Mouse (Mus musculus) naive thymus-derived CD4-positive, alpha-beta T cell, adult 2 months (primary cell): ENCODE measurements around the gene Ttll11.

Experiments used
- DNase-seq: peaks from one replicate; pipeline ENCODE4 v3.0.0-alpha.2; 2011; ENCODE audit warnings: low read depth

The Ttll11 gene

DNA sequence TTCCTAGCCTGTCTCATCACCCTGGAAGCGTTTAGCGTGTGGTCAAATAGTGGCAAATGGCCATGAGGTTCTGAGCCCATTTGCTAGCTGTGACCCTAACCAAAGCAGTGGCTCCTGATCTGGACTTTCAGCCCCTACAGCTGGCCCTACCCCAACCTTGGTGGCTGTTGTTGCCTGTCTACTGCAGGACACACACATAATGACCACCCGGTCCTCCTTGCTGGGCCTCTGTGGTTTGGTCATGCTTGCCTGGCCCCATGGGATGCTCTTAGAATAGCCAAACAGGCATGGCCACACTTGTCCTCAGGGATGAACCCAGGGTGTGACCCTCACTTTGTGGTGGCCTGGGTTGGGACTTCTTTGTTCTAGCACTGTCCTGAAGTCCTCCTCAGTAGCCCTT is 80.0 kb downstream of the Ttll11 start:
- DNase-seq: no peak

GRCm38 (mm10) chr2:35899135-35899474 is 80.6 kb downstream of the Ttll11 start:
- no peak for DNase-seq

DNA sequence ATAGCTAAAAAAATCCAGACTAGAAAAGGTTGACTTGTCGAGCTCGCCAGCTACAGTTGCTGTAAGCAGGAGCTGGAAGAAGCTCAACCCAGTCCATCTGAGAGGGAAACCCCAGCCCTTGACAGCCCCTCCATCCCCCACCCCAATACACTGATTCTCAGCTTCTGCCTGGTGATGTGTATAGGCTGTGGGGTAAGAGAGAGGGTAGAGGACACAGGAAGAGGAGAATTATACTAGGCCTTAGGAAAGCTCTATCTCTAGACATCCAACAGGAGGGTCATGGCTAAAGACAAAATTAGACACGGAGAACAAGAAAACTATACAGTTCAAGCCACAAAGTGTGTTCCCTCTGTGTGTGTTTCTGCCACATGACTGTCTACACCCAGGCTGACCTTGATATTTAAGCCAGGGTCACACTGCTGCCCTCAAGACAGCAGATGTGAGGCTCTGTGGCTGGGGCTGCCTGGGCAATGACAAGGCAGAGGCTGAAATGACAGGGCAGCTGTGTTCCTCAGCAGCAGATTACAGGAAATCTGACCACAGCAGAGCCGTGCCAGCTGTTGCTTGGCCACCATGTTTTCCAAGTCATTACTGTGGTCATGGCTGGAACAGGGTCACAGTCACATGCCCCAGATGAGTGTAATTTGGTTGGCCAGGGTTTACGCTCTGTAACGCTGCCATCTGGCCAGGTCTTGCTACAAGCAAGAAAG is 81.1 kb downstream of the Ttll11 start:
- DNase-seq: no peak

DNA sequence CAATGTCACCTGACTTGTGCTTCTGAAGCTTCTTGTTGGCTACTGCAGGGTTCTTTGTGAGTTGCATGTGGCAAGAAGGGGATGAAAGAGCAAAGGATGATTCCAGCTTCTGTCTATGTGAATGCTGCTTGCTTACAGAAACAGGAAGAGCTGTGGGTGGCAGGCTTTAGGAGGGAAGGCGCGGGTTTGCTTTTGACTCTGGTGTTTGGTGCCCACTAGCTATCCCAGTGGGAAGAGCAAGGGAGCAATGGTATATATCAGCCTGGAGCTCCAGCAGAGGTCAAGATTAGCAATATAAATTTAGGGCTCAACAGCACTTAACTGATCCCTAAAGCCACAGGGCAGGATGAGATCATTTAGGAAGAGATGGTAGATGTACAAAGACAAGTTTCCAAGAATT is 82.6 kb downstream of the Ttll11 start:
- no peak for DNase-seq

- no peak for DNase-seq
Measured at GRCm38 (mm10) chr2:35894512-35894911, 85.2 kb downstream of the Ttll11 start.

- DNase-seq: no peak
Measured at GRCm38 (mm10) chr2:35890635-35891034, 89.1 kb downstream of the Ttll11 start.

DNA sequence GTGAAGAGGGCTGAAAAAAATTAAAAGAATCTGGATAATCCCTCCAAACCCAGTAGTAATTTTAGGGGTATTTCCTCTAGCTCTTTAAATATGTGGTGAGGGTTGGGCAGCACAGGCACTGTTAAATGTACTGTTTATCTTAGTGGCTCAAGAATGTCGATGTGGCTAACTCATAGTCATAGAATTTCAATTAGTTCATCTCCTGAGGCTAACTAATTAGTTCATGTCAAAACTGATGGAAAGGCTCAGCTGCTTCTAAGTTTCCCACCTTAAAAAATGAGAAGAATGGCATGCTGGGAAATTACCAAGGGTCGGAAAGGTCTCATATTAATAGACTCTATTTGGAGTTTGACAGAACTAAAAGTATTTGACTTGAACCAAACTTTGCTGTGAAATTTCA is 89.9 kb downstream of the Ttll11 start:
- no peak for DNase-seq

DNA sequence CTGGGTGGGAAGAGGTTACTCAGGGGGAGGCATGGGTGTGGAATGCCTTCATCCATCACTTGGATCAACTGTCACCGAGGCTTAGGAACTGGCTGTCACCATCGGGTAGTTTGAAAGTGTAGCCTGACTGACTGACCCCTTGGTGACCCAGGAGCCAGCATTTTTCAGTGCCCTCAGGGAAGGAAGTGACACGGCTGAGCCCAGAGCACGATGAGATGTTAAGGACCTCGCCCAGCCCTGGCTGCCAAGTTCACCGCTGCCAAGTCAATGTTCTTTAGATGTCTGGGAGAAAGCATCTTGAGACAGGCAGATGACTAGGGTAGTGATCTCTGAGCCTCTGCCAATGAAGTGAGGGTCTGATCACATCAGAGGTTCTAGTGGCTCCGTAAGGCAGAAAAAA is 95.4 kb downstream of the Ttll11 start:
- no peak for DNase-seq

DNA sequence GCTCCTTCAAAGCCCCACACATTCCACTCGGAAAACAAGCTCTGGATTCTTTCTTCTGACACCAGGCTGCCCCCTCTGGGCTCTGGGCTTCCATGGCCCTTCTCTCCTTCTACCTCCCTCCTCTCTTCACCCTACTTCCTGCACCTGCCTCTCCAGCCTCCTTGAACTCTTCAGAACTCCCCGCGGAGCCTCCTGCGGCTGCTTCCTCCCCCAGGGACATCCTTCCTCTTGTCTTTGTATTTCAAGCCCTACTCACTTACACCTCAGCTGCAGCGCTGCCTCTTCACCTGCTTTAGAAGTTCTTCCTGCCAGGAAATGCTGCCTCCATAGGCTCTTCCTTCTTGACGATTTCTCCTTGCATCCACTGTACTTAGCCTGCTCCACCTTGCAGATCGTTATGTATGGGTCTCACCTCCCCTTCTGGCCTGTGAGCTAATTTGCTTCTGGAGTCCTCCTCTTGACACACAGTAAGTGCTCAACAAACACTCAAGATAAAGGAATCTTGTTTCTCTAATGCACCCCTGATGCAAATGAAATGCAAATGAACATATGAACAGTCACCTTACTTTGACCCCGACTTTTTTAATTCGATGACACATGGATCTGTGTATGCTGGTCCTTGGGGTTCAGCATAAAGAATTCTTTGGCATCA is 97.3 kb downstream of the Ttll11 start:
- DNase-seq: no peak

- no peak for DNase-seq
Measured at GRCm38 (mm10) chr2:35881896-35882295, 97.8 kb downstream of the Ttll11 start.

- DNase-seq: no peak
Measured at GRCm38 (mm10) chr2:35880362-35880761, 99.4 kb downstream of the Ttll11 start.

DNA sequence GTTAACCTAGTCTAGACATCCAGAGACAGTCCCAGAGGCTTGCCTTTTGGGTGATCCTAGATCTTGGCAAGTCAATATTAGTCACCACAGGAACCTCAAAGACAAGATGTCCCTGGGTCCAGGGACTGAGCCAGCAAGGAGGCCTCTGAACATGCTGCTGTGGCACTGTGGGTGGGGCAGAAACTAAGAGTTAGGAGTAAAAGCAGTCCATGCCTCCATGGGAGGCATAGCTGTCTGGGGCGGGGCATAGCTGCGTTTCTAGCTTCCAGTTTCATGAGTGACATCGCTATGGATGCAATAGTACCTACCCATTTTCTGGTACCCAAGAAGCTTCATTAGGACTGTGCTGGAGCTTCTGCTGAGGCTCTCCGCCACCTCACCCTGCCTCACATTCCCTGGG is 99.8 kb downstream of the Ttll11 start:
- no peak for DNase-seq

GRCm38 (mm10) chr2:35878506-35878905 is 101.2 kb downstream of the Ttll11 start:
- no peak for DNase-seq

DNA sequence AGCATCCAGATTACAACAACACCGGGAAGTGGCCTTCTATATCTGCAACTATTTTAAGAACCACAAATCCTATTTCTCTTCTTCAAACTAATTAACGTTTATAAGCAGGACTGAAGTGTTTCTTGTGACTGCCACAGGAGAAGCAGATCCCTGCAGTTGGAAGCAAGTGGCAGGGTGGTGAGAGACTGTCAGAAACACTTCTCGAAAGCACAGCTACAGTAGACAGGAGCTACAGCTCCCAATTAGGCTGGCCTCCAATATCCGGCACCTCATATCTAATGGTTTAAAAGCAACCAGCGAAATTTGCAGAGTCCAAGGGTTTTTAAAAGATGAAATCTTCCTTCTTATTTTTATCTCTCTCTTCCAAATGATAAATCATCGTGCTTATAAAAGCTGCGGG is 104.1 kb downstream of the Ttll11 start:
- no peak for DNase-seq

DNA sequence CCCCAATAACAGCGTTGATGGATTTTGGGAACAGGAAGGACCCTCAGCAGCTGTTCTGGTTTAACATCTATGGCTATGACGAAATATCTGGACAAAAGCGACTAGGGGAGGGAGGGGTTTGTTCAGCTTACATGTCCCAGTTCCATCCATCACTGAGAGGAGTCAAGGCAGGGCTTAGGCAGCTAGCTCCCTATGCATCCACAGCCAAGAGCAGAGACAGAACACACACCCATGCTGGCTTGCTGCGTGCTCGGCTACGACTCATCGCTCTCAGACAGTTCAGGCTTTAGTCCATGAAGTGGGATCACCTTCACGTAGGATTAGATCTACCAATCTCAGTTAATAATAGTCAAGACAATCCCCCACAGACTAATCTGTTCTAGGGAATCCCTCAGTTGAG is 105.3 kb downstream of the Ttll11 start:
- no peak for DNase-seq

- no peak for DNase-seq
Measured at GRCm38 (mm10) chr2:35869165-35869564, 110.5 kb downstream of the Ttll11 start.

- no peak for DNase-seq
Measured at GRCm38 (mm10) chr2:35863284-35863683, 116.4 kb downstream of the Ttll11 start.

- DNase-seq: no peak
Measured at GRCm38 (mm10) chr2:35861185-35861584, 118.5 kb downstream of the Ttll11 start.

- no peak for DNase-seq
Measured at GRCm38 (mm10) chr2:35860394-35860744, 119.3 kb downstream of the Ttll11 start.

- DNase-seq: no peak
Measured at GRCm38 (mm10) chr2:35859708-35860393, 119.9 kb downstream of the Ttll11 start.

- DNase-seq: no peak
Measured at GRCm38 (mm10) chr2:35858281-35858680, 121.4 kb downstream of the Ttll11 start.

DNA sequence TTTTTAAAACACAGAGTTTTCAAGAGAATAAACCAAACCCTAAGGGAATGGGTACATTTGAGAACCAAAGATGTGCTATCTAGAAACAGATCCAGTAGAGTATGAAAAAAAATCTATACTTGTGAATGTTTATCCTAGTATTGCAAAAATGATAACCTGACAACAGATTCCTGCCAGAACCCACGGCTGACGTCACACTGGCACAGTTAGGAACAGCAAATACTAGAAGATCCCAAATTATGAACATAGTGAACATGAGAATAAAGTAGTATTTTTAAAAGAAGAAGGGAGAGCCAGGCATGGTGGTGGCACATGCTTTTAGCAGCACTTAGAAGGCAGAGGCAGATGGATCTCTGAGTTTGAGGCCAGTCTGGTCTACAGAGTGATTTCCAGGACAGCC is 122.8 kb downstream of the Ttll11 start:
- no peak for DNase-seq

GRCm38 (mm10) chr2:35854877-35855276 is 124.8 kb downstream of the Ttll11 start:
- DNase-seq: peak; percentile 7

- no peak for DNase-seq
Measured at GRCm38 (mm10) chr2:35852971-35853370, 126.7 kb downstream of the Ttll11 start.
